Comparison of ENCODE assay signal across 14 mouse cellular contexts in genomic region chr9:89921121-89921520, GRCm38 (mm10). TPM values are rescaled to one million over a fixed set of nuclear protein-coding genes. Genes with fewer than 3 reads are reported as not detected.
"Had no signal": no experiment of that assay in that cellular context is flagged by ENCODE, and none has a peak within 500 bp of the region (broad histone marks: within the 10 kb centered on the region; RNA-seq: fewer than 3 reads in every experiment).

No protein-coding gene starts in this region.

- DNase-seq: kidney, adult 8-10 months; kidney, postnatal 10 days; kidney, postnatal 4 days; liver, postnatal 0 days; lung, embryonic 14.5 days; right cerebral cortex, adult 18-20 months; right cerebral cortex, postnatal 25 days; spleen, adult 18-20 months; thymus, postnatal 25 days had no signal

- ATAC-seq: liver, postnatal 0 days; lung, postnatal 0 days; midbrain, embryonic 15.5 days had no signal

RNA-seq across cellular contexts. Expression of gene Rasgrf1, which starts 11.4 kb away (rescaled TPM):
- total RNA-seq: megakaryocyte, adult 5-6 weeks had no signal
- polyA plus RNA-seq: liver, embryonic 11.5 days; macrophage had no signal
